Mouse (Mus musculus) kidney, embryonic 14.5 days (tissue): ENCODE measurements around the gene Crtac1. TPM values are rescaled to one million over a fixed set of nuclear protein-coding genes. Genes with fewer than 3 reads are reported as not detected.

Experiments used
- ATAC-seq: fragments of 200-750 bp; cut with Nextera tagmentation; 2 replicates; pipeline ENCODE4 v1.8.0; 2017; ENCODE audit warnings: moderate number of reproducible peaks, mild to moderate bottlenecking, moderate TSS enrichment, moderate library complexity; ENCODE audit not compliant: low FRiP score, low TSS enrichment
- H3K27ac ChIP-seq: fragments of 300-500 bp; sonication (generic); 2 replicates; pipeline ENCODE4 v1.5.1; 2014; ENCODE audit warnings: low read depth, mild to moderate bottlenecking, low read length, moderate library complexity, mixed read lengths
- H3K27me3 ChIP-seq: fragments of 300-500 bp; sonication (generic); 2 replicates; pipeline ENCODE4 v1.6.1; 2014; ENCODE audit warnings: mild to moderate bottlenecking, low read length; ENCODE audit not compliant: control insufficient read depth, insufficient read depth
- H3K36me3 ChIP-seq: fragments of 300-500 bp; sonication (generic); 2 replicates; pipeline ENCODE4 v1.6.1; 2014; ENCODE audit warnings: low read length, mixed read lengths; ENCODE audit not compliant: control insufficient read depth, insufficient read depth
- H3K4me1 ChIP-seq: fragments of 300-500 bp; sonication (generic); 2 replicates; pipeline ENCODE4 v1.6.1; 2014; ENCODE audit warnings: low read length, mixed read lengths; ENCODE audit not compliant: control insufficient read depth, insufficient read depth
- H3K4me2 ChIP-seq: fragments of 300-500 bp; sonication (generic); replicated peaks from 2 replicates; pipeline ENCODE4 v1.6.1; 2014; ENCODE audit warnings: low read depth, mild to moderate bottlenecking, low read length
- H3K4me3 ChIP-seq: fragments of 300-500 bp; sonication (generic); 2 replicates; pipeline ENCODE4 v1.5.1; 2014; ENCODE audit warnings: mild to moderate bottlenecking, low read length
- H3K9ac ChIP-seq: fragments of 300-500 bp; sonication (generic); 2 replicates; pipeline ENCODE4 v1.6.1; 2014; ENCODE audit warnings: low read depth, mild to moderate bottlenecking, low read length, moderate library complexity
- H3K9me3 ChIP-seq: fragments of 300-500 bp; sonication (generic); 2 replicates; pipeline ENCODE4 v1.6.1; 2016; ENCODE audit warnings: low read length; ENCODE audit not compliant: control insufficient read depth
- WGBS: fragments of 180-500 bp; shearing (Covaris S2); extraction: QIAGEN DNeasy Blood & Tissue Kit; methylation state at CpG from one replicate; pipeline ENCODE4 v1.1.7; 2014; 5-methylcytosine and 5-hydroxymethylcytosine counted together
- polyA plus RNA-seq: library from polyadenylated mRNA; unstranded; fragments of >200 nt; fragmentation: Nextera tagmentation; extraction: Ambion mirVana; gene quantifications from 2 replicates; pipeline ENCODE4 v1.2.1, GENCODE M21; 2014

Crtac1 gene
- polyA plus RNA-seq, 1 experiment from 2014 or later, result 6.3 TPM

- ATAC-seq, result no peak
- Histone ChIP-seq H3K4me1 (peaks cover 5% of the 10 kb centered on the region; the same call in 1 of the 2 replicates), H3K27me3 (no peaks in the 10 kb centered on the region), H3K4me3 (no peak overlapping the region), H3K9me3 (no peaks in the 10 kb centered on the region), H3K9ac (no peak overlapping the region), H3K27ac (no peak overlapping the region), H3K36me3 (no peaks in the 10 kb centered on the region), H3K4me2 (no peak overlapping the region)
- 69% methylated on average over 8 of the region's 8 CpGs for WGBS
These were observed 139.5 kb downstream of the Crtac1 start for GRCm38 (mm10) chr19:42292106-42292505.

- peaks cover 5% of the 10 kb centered on the region; the same call in 1 of the 2 replicates for H3K4me1 ChIP-seq
- no peaks in the 10 kb centered on the region for H3K9me3 ChIP-seq
- no peak overlapping the region for H3K9ac ChIP-seq
- H3K36me3 ChIP-seq, result no peaks in the 10 kb centered on the region
- H3K27me3 ChIP-seq, result no peaks in the 10 kb centered on the region
- H3K4me3 ChIP-seq, result no peak overlapping the region
- no peak overlapping the region for H3K27ac ChIP-seq
- H3K4me2 ChIP-seq, result no peak overlapping the region
- ATAC-seq, result no peak
- 32% methylated on average over 7 of the region's 7 CpGs for WGBS
These were observed 140.5 kb downstream of the Crtac1 start for GRCm38 (mm10) chr19:42290954-42291661.

- Histone ChIP-seq H3K9me3 (no peaks in the 10 kb centered on the region), H3K4me2 (no peak overlapping the region), H3K4me1 (peaks cover 5% of the 10 kb centered on the region; the same call in 1 of the 2 replicates), H3K4me3 (no peak overlapping the region), H3K27ac (no peak overlapping the region), H3K36me3 (no peaks in the 10 kb centered on the region), H3K27me3 (no peaks in the 10 kb centered on the region), H3K9ac (no peak overlapping the region)
- ATAC-seq, result no peak
- 54% methylated on average over 4 of the region's 4 CpGs for WGBS
These were observed 143.2 kb downstream of the Crtac1 start for GRCm38 (mm10) chr19:42288361-42288760.

GRCm38 (mm10) chr19:42284178-42284577 lies 147.4 kb downstream of the Crtac1 start:
- Histone ChIP-seq H3K9me3 (no peaks in the 10 kb centered on the region), H3K27ac (no peak overlapping the region), H3K4me3 (no peak overlapping the region), H3K4me2 (no peak overlapping the region), H3K27me3 (no peaks in the 10 kb centered on the region), H3K36me3 (no peaks in the 10 kb centered on the region), H3K9ac (no peak overlapping the region), H3K4me1 (no peaks in the 10 kb centered on the region)
- 55% methylated on average over 8 of the region's 8 CpGs for WGBS
- ATAC-seq, result no peak

GRCm38 (mm10) chr19:42279611-42280010 lies 152.0 kb downstream of the Crtac1 start:
- 70% methylated on average over 3 of the region's 3 CpGs for WGBS
- Histone ChIP-seq H3K9me3 (no peaks in the 10 kb centered on the region), H3K4me3 (no peak overlapping the region), H3K27me3 (no peaks in the 10 kb centered on the region), H3K4me1 (no peaks in the 10 kb centered on the region), H3K4me2 (no peak overlapping the region), H3K36me3 (no peaks in the 10 kb centered on the region), H3K9ac (no peak overlapping the region), H3K27ac (no peak overlapping the region)
- no peak for ATAC-seq

GRCm38 (mm10) chr19:42278461-42278860 lies 153.1 kb downstream of the Crtac1 start:
- 78% methylated on average over 5 of the region's 5 CpGs for WGBS
- H3K4me2 ChIP-seq, result no peak overlapping the region
- H3K27me3 ChIP-seq, result no peaks in the 10 kb centered on the region
- no peak overlapping the region for H3K27ac ChIP-seq
- no peak overlapping the region for H3K4me3 ChIP-seq
- no peaks in the 10 kb centered on the region for H3K4me1 ChIP-seq
- no peaks in the 10 kb centered on the region for H3K9me3 ChIP-seq
- no peak for ATAC-seq
- no peaks in the 10 kb centered on the region for H3K36me3 ChIP-seq
- no peak overlapping the region for H3K9ac ChIP-seq

GRCm38 (mm10) chr19:42277288-42277687 lies 154.3 kb downstream of the Crtac1 start:
- Histone ChIP-seq H3K4me2 (no peak overlapping the region), H3K27me3 (no peaks in the 10 kb centered on the region), H3K4me3 (no peak overlapping the region), H3K36me3 (no peaks in the 10 kb centered on the region), H3K27ac (no peak overlapping the region), H3K4me1 (no peaks in the 10 kb centered on the region), H3K9me3 (no peaks in the 10 kb centered on the region), H3K9ac (no peak overlapping the region)
- ATAC-seq, result no peak
- WGBS, result 89% methylated on average over 6 of the region's 6 CpGs

GRCm38 (mm10) chr19:42272003-42272963 lies 159.3 kb downstream of the Crtac1 start:
- no peak overlapping the region for H3K9ac ChIP-seq
- no peak for ATAC-seq
- H3K27me3 ChIP-seq, result no peaks in the 10 kb centered on the region
- no peaks in the 10 kb centered on the region for H3K9me3 ChIP-seq
- WGBS, result 40% methylated on average over 14 of the region's 14 CpGs
- no peaks in the 10 kb centered on the region for H3K36me3 ChIP-seq
- no peak overlapping the region for H3K27ac ChIP-seq
- no peak overlapping the region for H3K4me2 ChIP-seq
- no peak overlapping the region for H3K4me3 ChIP-seq
- H3K4me1 ChIP-seq, result no peaks in the 10 kb centered on the region

GRCm38 (mm10) chr19:42271182-42271581 lies 160.4 kb downstream of the Crtac1 start:
- Histone ChIP-seq H3K4me1 (no peaks in the 10 kb centered on the region), H3K4me2 (no peak overlapping the region), H3K27me3 (no peaks in the 10 kb centered on the region), H3K27ac (no peak overlapping the region), H3K36me3 (no peaks in the 10 kb centered on the region), H3K4me3 (no peak overlapping the region), H3K9me3 (no peaks in the 10 kb centered on the region), H3K9ac (no peak overlapping the region)
- no peak for ATAC-seq
- 76% methylated on average over 7 of the region's 7 CpGs for WGBS
